Mouse (Mus musculus): ENCODE measurements around the gene Sult5a1. TPM values are rescaled to one million over a fixed set of nuclear protein-coding genes. Genes with fewer than 3 reads are reported as not detected.
"Not testable (repeated sequence)": the region's sequence is repeated elsewhere in the genome, so short reads cannot be mapped to it uniquely, and the experiment has no call there.

Sult5a1 gene
- polyA plus RNA-seq, 1 experiment from 2014 or later: 2.3 TPM

- H3K4me1 ChIP-seq: no peaks in the 10 kb centered on the region; the same call in 1 of the 2 replicates
- no peak overlapping the region for H3K4me2 ChIP-seq (replicated peaks)
- ATAC-seq (ENCODE audit: low FRiP score, low read depth): no peak
- H3K4me3 ChIP-seq: no peak overlapping the region
- peaks cover under 1% of the 10 kb centered on the region; the same call in 1 of the 2 replicates for H3K27me3 ChIP-seq
- H3K27ac ChIP-seq (replicated peaks): no peak overlapping the region
- H3K36me3 ChIP-seq: peaks cover 19% of the 10 kb centered on the region
- no peaks in the 10 kb centered on the region for H3K9me3 ChIP-seq
- no peak overlapping the region for H3K9ac ChIP-seq (replicated peaks)
- 80% methylated on average over 5 of the region's 5 CpGs for WGBS
Observed at GRCm38 (mm10) chr8:123108953-123109352, 49.2 kb downstream of the Sult5a1 start.

- Histone ChIP-seq H3K9ac (replicated peaks) (no peak overlapping the region), H3K27ac (replicated peaks) (no peak overlapping the region), H3K27me3 (no peaks in the 10 kb centered on the region), H3K36me3 (peaks cover 26% of the 10 kb centered on the region), H3K4me1 (peaks cover 9% of the 10 kb centered on the region), H3K4me3 (no peak overlapping the region), H3K4me2 (replicated peaks) (no peak overlapping the region), H3K9me3 (no peaks in the 10 kb centered on the region)
- ATAC-seq (ENCODE audit: low FRiP score, low read depth): no peak
- 77% methylated on average over 1 of the region's 1 CpGs for WGBS
Observed at GRCm38 (mm10) chr8:123108010-123108409, 50.1 kb downstream of the Sult5a1 start.

GRCm38 (mm10) chr8:123106531-123106930, 51.6 kb downstream of the Sult5a1 start:
- Histone ChIP-seq H3K9me3 (no peaks in the 10 kb centered on the region), H3K4me3 (no peak overlapping the region), H3K9ac (replicated peaks) (no peak overlapping the region), H3K36me3 (peaks cover 26% of the 10 kb centered on the region), H3K27ac (replicated peaks) (no peak overlapping the region), H3K27me3 (no peaks in the 10 kb centered on the region), H3K4me2 (replicated peaks) (no peak overlapping the region), H3K4me1 (peaks cover 12% of the 10 kb centered on the region)
- ATAC-seq (ENCODE audit: low FRiP score, low read depth): no peak
- 53% methylated on average over 2 of the region's 2 CpGs for WGBS

- no peak overlapping the region for H3K9ac ChIP-seq (replicated peaks)
- H3K9me3 ChIP-seq: no peaks in the 10 kb centered on the region
- peaks cover 12% of the 10 kb centered on the region for H3K4me1 ChIP-seq
- ATAC-seq (ENCODE audit: low FRiP score, low read depth): no peak
- WGBS: 70% methylated on average over 5 of the region's 5 CpGs
- no peak overlapping the region for H3K4me3 ChIP-seq
- H3K4me2 ChIP-seq (replicated peaks): no peak overlapping the region
- H3K36me3 ChIP-seq: peaks cover 26% of the 10 kb centered on the region
- no peak overlapping the region for H3K27ac ChIP-seq (replicated peaks)
- H3K27me3 ChIP-seq: no peaks in the 10 kb centered on the region
Observed at GRCm38 (mm10) chr8:123105553-123106326, 52.4 kb downstream of the Sult5a1 start.

- peak overlapping the region; percentile 99; the same call in 1 of the 2 replicates for H3K9ac ChIP-seq (replicated peaks)
- no peaks in the 10 kb centered on the region for H3K27me3 ChIP-seq
- WGBS: 85% methylated on average over 6 of the region's 6 CpGs
- 0 out of 2 replicates have a peak overlapping the region, but pooled peaks have one; percentile 94 for H3K4me2 ChIP-seq (replicated peaks)
- peaks cover 12% of the 10 kb centered on the region for H3K4me1 ChIP-seq
- H3K4me3 ChIP-seq: no peak overlapping the region; the same call in 1 of the 2 replicates
- ATAC-seq (ENCODE audit: low FRiP score, low read depth): no peak
- no peaks in the 10 kb centered on the region for H3K9me3 ChIP-seq
- H3K27ac ChIP-seq (replicated peaks): no peak overlapping the region
- peaks cover 26% of the 10 kb centered on the region for H3K36me3 ChIP-seq
Observed at GRCm38 (mm10) chr8:123104046-123104767, 53.9 kb downstream of the Sult5a1 start.

GRCm38 (mm10) chr8:123103285-123103684, 54.8 kb downstream of the Sult5a1 start:
- no peak for ATAC-seq (ENCODE audit: low FRiP score, low read depth)
- peaks cover 12% of the 10 kb centered on the region for H3K4me1 ChIP-seq
- 20% methylated on average over 15 of the region's 15 CpGs for WGBS
- H3K4me2 ChIP-seq (replicated peaks): peak overlapping the region; percentile 94
- H3K4me3 ChIP-seq: peak overlapping the region; percentile 79
- H3K9ac ChIP-seq (replicated peaks): peak overlapping the region; percentile 99
- H3K27me3 ChIP-seq: no peaks in the 10 kb centered on the region
- H3K27ac ChIP-seq (replicated peaks): peak overlapping the region; percentile 92; the same call in 1 of the 2 replicates
- peaks cover 30% of the 10 kb centered on the region for H3K36me3 ChIP-seq
- no peaks in the 10 kb centered on the region for H3K9me3 ChIP-seq

GRCm38 (mm10) chr8:123102855-123103254, 55.3 kb downstream of the Sult5a1 start:
- Histone ChIP-seq H3K4me1 (peaks cover 12% of the 10 kb centered on the region), H3K9ac (replicated peaks) (peak overlapping the region; percentile 99), H3K36me3 (peaks cover 35% of the 10 kb centered on the region), H3K4me3 (peak overlapping the region; percentile 79), H3K27ac (replicated peaks) (peak overlapping the region; percentile 92), H3K4me2 (replicated peaks) (peak overlapping the region; percentile 94)
- 3% methylated on average over 26 of the region's 26 CpGs for WGBS
- not testable (repeated sequence) for H3K27me3 ChIP-seq; H3K9me3 ChIP-seq; ATAC-seq (ENCODE audit: low FRiP score, low read depth)

GRCm38 (mm10) chr8:123101735-123102685, 56.1 kb downstream of the Sult5a1 start, which contains the start of gene Rpl13:
Rpl13 (plus strand) TSS chr8:123102350.
- ATAC-seq (ENCODE audit: low FRiP score, low read depth): peak; percentile 94
- Histone ChIP-seq H3K27ac (replicated peaks) (peak within 1 kb of the TSS; percentile 92), H3K4me2 (replicated peaks) (peak within 1 kb of the TSS; percentile 94), H3K4me1 (peaks cover 12% of the 10 kb centered on the region), H3K4me3 (peak within 1 kb of the TSS; percentile 79), H3K36me3 (peaks cover 42% of the 10 kb centered on the region), H3K9ac (replicated peaks) (peak within 1 kb of the TSS; percentile 99), H3K9me3 (no peaks in the 10 kb centered on the region), H3K27me3 (no peaks in the 10 kb centered on the region)
- 2% methylated on average over 56 of the region's 56 CpGs for WGBS

GRCm38 (mm10) chr8:123101244-123101643, 56.9 kb downstream of the Sult5a1 start:
- Histone ChIP-seq H3K4me3 (no peak overlapping the region), H3K27me3 (no peaks in the 10 kb centered on the region), H3K27ac (replicated peaks) (no peak overlapping the region), H3K4me1 (peaks cover 12% of the 10 kb centered on the region), H3K9ac (replicated peaks) (no peak overlapping the region), H3K36me3 (peaks cover 45% of the 10 kb centered on the region), H3K4me2 (replicated peaks) (no peak overlapping the region; the same call in 1 of the 2 replicates), H3K9me3 (no peaks in the 10 kb centered on the region)
- WGBS: 75% methylated on average over 4 of the region's 4 CpGs
- no peak for ATAC-seq (ENCODE audit: low FRiP score, low read depth)

- H3K4me1 ChIP-seq: peaks cover 12% of the 10 kb centered on the region
- H3K4me3 ChIP-seq: no peak overlapping the region
- H3K9ac ChIP-seq (replicated peaks): no peak overlapping the region
- no peak overlapping the region for H3K4me2 ChIP-seq (replicated peaks)
- 65% methylated on average over 8 of the region's 8 CpGs for WGBS
- no peaks in the 10 kb centered on the region for H3K9me3 ChIP-seq
- no peak for ATAC-seq (ENCODE audit: low FRiP score, low read depth)
- H3K36me3 ChIP-seq: peaks cover 44% of the 10 kb centered on the region
- no peaks in the 10 kb centered on the region for H3K27me3 ChIP-seq
- H3K27ac ChIP-seq (replicated peaks): no peak overlapping the region
Observed at GRCm38 (mm10) chr8:123100288-123100687, 57.8 kb downstream of the Sult5a1 start.

- H3K27ac ChIP-seq (replicated peaks): no peak overlapping the region
- H3K27me3 ChIP-seq: no peaks in the 10 kb centered on the region
- no peak overlapping the region for H3K9ac ChIP-seq (replicated peaks)
- no peak overlapping the region for H3K4me2 ChIP-seq (replicated peaks)
- peaks cover 3% of the 10 kb centered on the region; the same call in 1 of the 2 replicates for H3K4me1 ChIP-seq
- H3K36me3 ChIP-seq: peaks cover 46% of the 10 kb centered on the region
- no peaks in the 10 kb centered on the region for H3K9me3 ChIP-seq
- H3K4me3 ChIP-seq: no peak overlapping the region
- 77% methylated on average over 12 of the region's 12 CpGs for WGBS
- ATAC-seq (ENCODE audit: low FRiP score, low read depth): no peak
Observed at GRCm38 (mm10) chr8:123097786-123098584, 60.1 kb downstream of the Sult5a1 start.

Measured in midbrain, embryonic 12.5 days (tissue).